Mouse (Mus musculus) kidney, embryonic 15.5 days (tissue): Measurements from ENCODE around the gene Fgfr2. TPM values are rescaled to one million over a fixed set of nuclear protein-coding genes. Genes with fewer than 3 reads are reported as not detected.

ENCODE experiments used
- ATAC-seq: fragments of 200-750 bp; cut with Nextera tagmentation; replicated peaks from 2 replicates; pipeline ENCODE4 v1.8.0; 2017; ENCODE audit warnings: moderate TSS enrichment; ENCODE audit not compliant: low FRiP score
- H3K27ac ChIP-seq: fragments of 300-500 bp; sonication (generic); 2 replicates; pipeline ENCODE4 v1.5.1; 2015; ENCODE audit warnings: mild to moderate bottlenecking, inconsistent platforms
- H3K27me3 ChIP-seq: fragments of 300-500 bp; sonication (generic); 2 replicates; pipeline ENCODE4 v1.6.1; 2015; ENCODE audit warnings: inconsistent platforms
- H3K36me3 ChIP-seq: fragments of 300-500 bp; sonication (generic); 2 replicates; pipeline ENCODE4 v1.6.1; 2015; ENCODE audit warnings: inconsistent platforms
- H3K4me1 ChIP-seq: fragments of 300-500 bp; sonication (generic); 2 replicates; pipeline ENCODE4 v1.6.1; 2015; ENCODE audit warnings: inconsistent platforms
- H3K4me2 ChIP-seq: fragments of 300-500 bp; sonication (generic); 2 replicates; pipeline ENCODE4 v1.6.1; 2015; ENCODE audit warnings: moderate library complexity, mild to moderate bottlenecking, inconsistent platforms
- H3K4me3 ChIP-seq: fragments of 300-500 bp; sonication (generic); replicated peaks from 2 replicates; pipeline ENCODE4 v1.5.1; 2015; ENCODE audit warnings: mild to moderate bottlenecking, inconsistent platforms
- H3K9ac ChIP-seq: fragments of 300-500 bp; sonication (generic); 2 replicates; pipeline ENCODE4 v1.6.1; 2015; ENCODE audit warnings: mild to moderate bottlenecking, inconsistent platforms
- H3K9me3 ChIP-seq: fragments of 300-500 bp; sonication (generic); replicated peaks from 2 replicates; pipeline ENCODE4 v1.6.1; 2016; ENCODE audit warnings: inconsistent platforms
- WGBS: fragments of 180-500 bp; shearing (Covaris S2); methylation state at CpG from one replicate; pipeline ENCODE4 v1.1.7; 2015; ENCODE audit warnings: mixed read lengths; 5-methylcytosine and 5-hydroxymethylcytosine counted together
- polyA plus RNA-seq: library from polyadenylated mRNA; unstranded; fragments of >200 nt; fragmentation: Nextera tagmentation; extraction: Ambion mirVana; gene quantifications from 2 replicates; pipeline ENCODE4 v1.2.1, GENCODE M21; 2015

Fgfr2 gene
- polyA plus RNA-seq, 1 experiment from 2014 or later, result 104 TPM

- Histone ChIP-seq H3K4me1 (peaks cover 13% of the 10 kb centered on the region), H3K36me3 (no peaks in the 10 kb centered on the region), H3K4me3 (no peak overlapping the region), H3K9me3 (no peaks in the 10 kb centered on the region), H3K4me2 (0 out of 2 replicates have a peak overlapping the region, but pooled peaks have one; percentile 4), H3K27me3 (peaks cover 5% of the 10 kb centered on the region), H3K9ac (no peak overlapping the region), H3K27ac (no peak overlapping the region)
- no peak for ATAC-seq
- WGBS, result 24% methylated on average over 20 of the region's 20 CpGs
Observed at GRCm38 (mm10) chr7:131846066-131846905, 1276.9 kb downstream of the Fgfr2 start.

DNA sequence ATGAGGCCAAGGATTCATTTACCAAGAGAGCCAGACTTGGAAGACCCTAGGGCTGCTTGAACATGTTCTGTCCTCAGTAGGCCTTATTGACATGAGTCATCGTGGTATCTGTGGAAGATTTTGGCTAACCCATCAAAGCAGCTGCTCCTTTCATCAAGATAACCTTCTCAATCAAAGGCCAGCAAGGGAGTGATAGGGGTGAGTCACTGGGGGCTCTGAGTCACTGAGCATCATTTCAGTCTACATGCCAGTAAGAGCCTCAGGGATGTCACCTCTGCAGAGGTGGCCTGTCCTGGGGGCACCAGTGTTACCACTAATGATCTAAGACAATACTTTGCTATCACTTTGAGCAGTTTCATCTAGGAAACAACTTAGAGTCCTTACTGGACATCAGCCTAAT, 1292.9 kb downstream of the Fgfr2 start:
- no peak overlapping the region for H3K9ac ChIP-seq
- no peak overlapping the region for H3K4me2 ChIP-seq
- 86% methylated on average over 1 of the region's 1 CpGs for WGBS
- H3K4me3 ChIP-seq, result no peak overlapping the region
- no peak overlapping the region for H3K27ac ChIP-seq
- H3K27me3 ChIP-seq, result no peaks in the 10 kb centered on the region
- no peak for ATAC-seq
- H3K4me1 ChIP-seq, result peaks cover 6% of the 10 kb centered on the region; the same call in 1 of the 2 replicates
- no peaks in the 10 kb centered on the region for H3K36me3 ChIP-seq
- no peaks in the 10 kb centered on the region for H3K9me3 ChIP-seq

DNA sequence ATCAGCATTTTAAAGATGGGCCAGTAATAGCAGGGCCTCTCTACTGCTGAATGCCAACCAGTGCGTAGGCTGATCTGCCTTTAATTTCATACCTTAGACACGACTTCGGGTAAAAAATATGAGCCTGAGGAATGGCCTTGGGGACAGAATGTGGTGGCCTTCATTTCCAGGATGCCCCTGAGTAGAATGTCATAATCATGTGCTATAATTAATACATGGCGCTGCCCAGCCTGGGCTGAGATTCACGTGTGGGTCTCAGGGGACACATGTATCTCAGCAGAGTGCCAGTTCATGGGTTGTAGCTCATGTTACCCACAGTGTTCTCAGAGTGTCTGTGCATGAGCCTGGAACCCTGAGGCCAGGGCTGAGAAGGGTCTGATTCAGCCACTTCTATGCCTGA, 1296.3 kb downstream of the Fgfr2 start:
- Histone ChIP-seq H3K36me3 (no peaks in the 10 kb centered on the region), H3K4me1 (peaks cover 6% of the 10 kb centered on the region; the same call in 1 of the 2 replicates), H3K4me3 (no peak overlapping the region), H3K9ac (no peak overlapping the region), H3K27me3 (no peaks in the 10 kb centered on the region), H3K4me2 (no peak overlapping the region), H3K27ac (no peak overlapping the region), H3K9me3 (no peaks in the 10 kb centered on the region)
- WGBS, result 87% methylated on average over 5 of the region's 5 CpGs
- no peak for ATAC-seq

DNA sequence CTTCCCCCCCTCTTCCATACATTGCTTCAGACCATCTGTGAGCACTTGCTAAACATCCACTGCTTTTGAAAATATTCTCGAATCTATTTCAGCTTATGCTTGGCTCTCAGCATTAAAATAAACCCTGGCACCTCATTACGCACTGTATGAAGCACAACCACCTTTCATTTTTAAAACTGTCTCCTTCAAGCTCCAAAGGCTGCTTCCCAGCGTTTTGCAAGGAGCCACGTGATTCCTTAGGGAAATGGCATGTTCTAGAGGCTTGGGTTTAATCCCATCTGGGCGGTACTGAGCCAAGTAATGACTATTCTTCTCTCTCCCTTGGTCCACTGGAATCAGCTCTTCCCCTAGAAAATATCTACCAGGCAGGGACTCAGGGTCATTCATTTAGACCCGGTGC, 1305.2 kb downstream of the Fgfr2 start:
- H3K9ac ChIP-seq, result no peak overlapping the region
- H3K36me3 ChIP-seq, result no peaks in the 10 kb centered on the region
- no peaks in the 10 kb centered on the region for H3K4me1 ChIP-seq
- H3K27ac ChIP-seq, result no peak overlapping the region
- 86% methylated on average over 6 of the region's 6 CpGs for WGBS
- H3K4me2 ChIP-seq, result no peak overlapping the region
- no peaks in the 10 kb centered on the region for H3K9me3 ChIP-seq
- H3K4me3 ChIP-seq, result no peak overlapping the region
- H3K27me3 ChIP-seq, result peaks cover 6% of the 10 kb centered on the region; the same call in 1 of the 2 replicates
- no peak for ATAC-seq

- Histone ChIP-seq H3K27ac (no peak overlapping the region), H3K9me3 (no peaks in the 10 kb centered on the region), H3K9ac (no peak overlapping the region), H3K36me3 (no peaks in the 10 kb centered on the region), H3K4me1 (no peaks in the 10 kb centered on the region), H3K27me3 (peaks cover 6% of the 10 kb centered on the region; the same call in 1 of the 2 replicates), H3K4me3 (no peak overlapping the region), H3K4me2 (no peak overlapping the region)
- WGBS, result 87% methylated on average over 2 of the region's 2 CpGs
- no peak for ATAC-seq
Observed at GRCm38 (mm10) chr7:131816641-131817040, 1306.5 kb downstream of the Fgfr2 start.

DNA sequence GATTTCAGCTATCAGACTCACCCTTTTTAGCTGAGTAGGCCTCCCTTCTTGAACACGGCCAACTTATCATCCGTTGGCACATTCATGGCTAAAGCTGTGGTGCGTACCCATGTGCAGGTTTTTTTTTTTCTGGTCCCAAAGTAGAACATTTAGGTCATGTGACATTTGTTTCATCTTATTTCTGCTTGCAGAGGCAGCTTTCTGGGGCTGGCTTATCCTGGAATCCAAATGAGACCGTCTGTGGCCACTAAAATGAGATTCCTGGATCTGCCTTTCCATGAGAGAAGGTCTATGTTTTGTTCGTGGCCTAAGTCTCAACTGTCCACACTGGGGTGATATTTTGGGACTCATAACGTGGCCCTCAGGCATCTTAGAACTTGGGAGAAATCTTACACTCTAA, 1311.0 kb downstream of the Fgfr2 start:
- Histone ChIP-seq H3K9me3 (no peaks in the 10 kb centered on the region), H3K4me3 (no peak overlapping the region), H3K9ac (no peak overlapping the region), H3K27ac (no peak overlapping the region), H3K4me1 (no peaks in the 10 kb centered on the region), H3K36me3 (no peaks in the 10 kb centered on the region), H3K4me2 (no peak overlapping the region), H3K27me3 (no peaks in the 10 kb centered on the region)
- 81% methylated on average over 6 of the region's 6 CpGs for WGBS
- no peak for ATAC-seq

- no peak overlapping the region for H3K4me3 ChIP-seq
- 63% methylated on average over 4 of the region's 4 CpGs for WGBS
- H3K36me3 ChIP-seq, result no peaks in the 10 kb centered on the region
- no peak overlapping the region for H3K4me2 ChIP-seq
- ATAC-seq, result no peak
- H3K27me3 ChIP-seq, result no peaks in the 10 kb centered on the region
- no peak overlapping the region for H3K9ac ChIP-seq
- no peaks in the 10 kb centered on the region for H3K4me1 ChIP-seq
- H3K27ac ChIP-seq, result no peak overlapping the region
- no peaks in the 10 kb centered on the region for H3K9me3 ChIP-seq
Observed at GRCm38 (mm10) chr7:131810916-131811315, 1312.2 kb downstream of the Fgfr2 start.

DNA sequence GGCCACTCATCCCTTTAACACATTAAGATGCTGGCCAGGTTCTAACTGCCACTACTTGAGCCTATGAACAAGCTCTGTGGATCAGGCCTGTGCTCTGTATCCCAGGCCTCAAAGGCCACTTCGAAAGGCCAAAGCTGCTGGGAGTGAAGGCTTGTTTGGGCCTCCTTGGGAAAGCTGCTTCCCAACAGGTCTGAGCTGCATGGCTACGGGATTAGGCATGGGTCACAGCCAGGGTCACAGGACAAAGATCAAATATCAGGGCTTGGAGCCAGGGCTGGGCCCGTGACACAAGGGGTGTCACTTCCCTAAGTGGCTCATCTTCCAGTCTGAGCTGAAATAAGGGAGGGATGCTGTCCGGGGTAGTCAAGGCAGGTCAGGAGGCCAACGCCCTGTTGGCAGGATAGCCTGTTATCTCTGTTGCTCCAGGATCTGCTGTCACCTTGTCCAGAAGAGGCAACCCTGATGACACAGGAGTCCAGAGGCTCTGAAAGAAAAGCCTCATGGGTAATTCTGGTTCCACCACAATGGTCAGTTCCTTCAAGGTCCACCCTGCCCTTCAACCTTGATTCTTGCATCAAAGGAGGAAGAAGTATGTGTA, 1313.5 kb downstream of the Fgfr2 start:
- no peak for ATAC-seq
- no peaks in the 10 kb centered on the region for H3K9me3 ChIP-seq
- no peaks in the 10 kb centered on the region for H3K27me3 ChIP-seq
- no peaks in the 10 kb centered on the region for H3K36me3 ChIP-seq
- H3K4me2 ChIP-seq, result no peak overlapping the region
- H3K27ac ChIP-seq, result no peak overlapping the region
- H3K4me3 ChIP-seq, result no peak overlapping the region
- H3K4me1 ChIP-seq, result no peaks in the 10 kb centered on the region
- H3K9ac ChIP-seq, result no peak overlapping the region
- WGBS, result 35% methylated on average over 5 of the region's 5 CpGs

DNA sequence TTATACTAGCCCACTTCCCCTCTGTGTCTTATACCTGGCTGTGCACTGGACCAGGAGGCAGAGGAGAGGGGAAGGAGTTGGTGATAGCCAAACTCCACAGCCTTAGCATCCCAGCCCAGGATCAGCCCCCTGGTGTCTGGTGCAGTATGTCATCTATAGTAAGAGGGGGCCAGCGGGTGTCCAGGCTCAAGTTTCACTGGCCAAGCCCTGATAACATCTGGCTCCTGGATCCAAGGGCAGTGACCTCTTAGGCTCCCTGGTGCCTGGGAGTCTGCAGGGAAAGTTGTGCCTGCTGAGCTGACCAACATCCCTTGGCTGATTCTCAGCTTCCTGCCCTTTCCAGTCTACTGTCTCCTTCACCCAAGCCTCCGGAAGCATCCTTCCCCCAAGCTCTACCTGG, 1315.9 kb downstream of the Fgfr2 start:
- Histone ChIP-seq H3K4me2 (no peak overlapping the region), H3K9ac (no peak overlapping the region), H3K4me1 (no peaks in the 10 kb centered on the region), H3K27ac (no peak overlapping the region), H3K4me3 (no peak overlapping the region), H3K36me3 (no peaks in the 10 kb centered on the region), H3K9me3 (no peaks in the 10 kb centered on the region), H3K27me3 (peaks cover 6% of the 10 kb centered on the region; the same call in 1 of the 2 replicates)
- ATAC-seq, result no peak
- 21% methylated on average over 2 of the region's 2 CpGs for WGBS

DNA sequence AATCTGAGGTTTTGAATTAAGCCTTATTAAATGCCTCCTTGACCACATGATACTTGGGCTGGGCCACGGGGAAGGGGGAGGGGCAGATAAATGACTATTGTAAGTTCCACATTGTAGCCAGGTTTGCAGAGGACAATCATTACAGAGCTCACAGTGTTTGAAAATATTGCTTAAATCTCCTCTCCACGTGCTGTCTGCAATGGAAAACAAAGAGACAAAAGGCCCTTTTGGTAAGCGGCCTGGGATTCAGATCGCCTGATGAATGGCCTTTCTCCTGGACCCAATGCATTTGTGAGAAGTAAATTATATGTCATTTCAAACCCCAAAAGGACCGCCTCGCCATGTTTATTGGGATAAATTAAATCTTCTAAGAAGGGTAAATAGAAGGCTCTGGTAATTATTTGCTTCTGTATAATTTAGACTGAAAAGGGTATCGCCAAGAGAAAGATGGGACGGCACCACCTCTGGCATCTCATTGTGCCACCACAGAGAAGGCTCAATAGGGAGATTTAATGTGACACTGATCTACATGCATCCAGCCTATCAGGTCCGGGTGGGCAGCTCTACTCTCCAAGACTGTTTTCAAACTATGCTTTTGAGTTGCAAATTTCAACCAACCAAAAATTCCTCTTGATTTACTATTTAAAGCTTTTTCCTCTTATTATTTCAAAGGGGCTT, 1317.5 kb downstream of the Fgfr2 start:
- no peak overlapping the region for H3K27ac ChIP-seq
- peaks cover 11% of the 10 kb centered on the region for H3K4me1 ChIP-seq
- no peak overlapping the region for H3K4me2 ChIP-seq
- no peaks in the 10 kb centered on the region for H3K9me3 ChIP-seq
- 80% methylated on average over 9 of the region's 9 CpGs for WGBS
- H3K36me3 ChIP-seq, result no peaks in the 10 kb centered on the region
- no peak overlapping the region for H3K9ac ChIP-seq
- ATAC-seq, result no peak
- H3K27me3 ChIP-seq, result peaks cover 13% of the 10 kb centered on the region; the same call in 1 of the 2 replicates
- no peak overlapping the region for H3K4me3 ChIP-seq

GRCm38 (mm10) chr7:131800416-131801045, 1322.6 kb downstream of the Fgfr2 start:
- H3K27me3 ChIP-seq, result peaks cover 17% of the 10 kb centered on the region; the same call in 1 of the 2 replicates
- H3K9me3 ChIP-seq, result no peaks in the 10 kb centered on the region
- H3K9ac ChIP-seq, result no peak overlapping the region
- ATAC-seq, result no peak; the same call in 1 of the 2 replicates
- peak overlapping the region; percentile 36; the same call in 1 of the 2 replicates for H3K4me2 ChIP-seq
- H3K36me3 ChIP-seq, result no peaks in the 10 kb centered on the region
- H3K4me1 ChIP-seq, result peaks cover 16% of the 10 kb centered on the region
- H3K27ac ChIP-seq, result no peak overlapping the region
- WGBS, result 20% methylated on average over 6 of the region's 6 CpGs
- H3K4me3 ChIP-seq, result no peak overlapping the region
